Mouse (Mus musculus) MEL (cell line): ENCODE measurements around the gene Rgs12. TPM values are rescaled to one million over a fixed set of nuclear protein-coding genes. Genes with fewer than 3 reads are reported as not detected.

Experiments
- DNase-seq: peaks from one replicate; pipeline ENCODE4 v3.0.0; 2011; ENCODE audit warnings: low read depth, low spot score
- H3K27ac ChIP-seq: 2 replicates; pipeline ENCODE4 v1.5.1; 2012; ENCODE audit warnings: low read depth, mild to moderate bottlenecking, control low read depth, low read length, moderate library complexity; ENCODE audit not compliant: control insufficient read depth
- H3K27me3 ChIP-seq, 2 experiments: fragments of 150-350 bp in 1 of 2; sonication (generic) in 1 of 2; 2 replicates each; pipeline ENCODE4 v1.6.1; 2012; ENCODE audit warnings: low read length in 2 of 2, mild to moderate bottlenecking in 2 of 2, improper control_type of control experiment in 1 of 2, moderate library complexity in 1 of 2; ENCODE audit not compliant: insufficient read depth in 2 of 2, control insufficient read depth in 1 of 2
- H3K36me3 ChIP-seq, 2 experiments: 2 replicates each; pipeline ENCODE4 v1.6.1; 2012 to 2014; ENCODE audit warnings: low read length in 2 of 2, improper control_type of control experiment in 1 of 2, inconsistent platforms in 1 of 2, mild to moderate bottlenecking in 1 of 2; ENCODE audit not compliant: insufficient read depth in 2 of 2, control insufficient read depth in 1 of 2
- H3K4me1 ChIP-seq, 2 experiments: fragments of 150-350 bp in 1 of 2; sonication (generic) in 1 of 2; 2 replicates each; pipeline ENCODE4 v1.6.1; 2012; ENCODE audit warnings: low read length in 2 of 2, improper control_type of control experiment in 1 of 2, mild to moderate bottlenecking in 1 of 2; ENCODE audit not compliant: insufficient read depth in 2 of 2, control insufficient read depth in 1 of 2
- H3K4me3 ChIP-seq, 2 experiments: fragments of 150-350 bp in 1 of 2; sonication (generic) in 1 of 2; 2 replicates each; pipeline ENCODE4 v1.5.1; 2012; ENCODE audit warnings: low read depth in 2 of 2, low read length in 2 of 2, mild to moderate bottlenecking in 2 of 2, moderate library complexity in 2 of 2, control low read depth in 1 of 2, improper control_type of control experiment in 1 of 2; ENCODE audit not compliant: control insufficient read depth in 1 of 2, insufficient read depth in 1 of 2
- H3K79me2 ChIP-seq: 2 replicates; pipeline ENCODE4 v1.6.1; 2012; ENCODE audit warnings: mild to moderate bottlenecking, low read length, moderate library complexity; ENCODE audit not compliant: control insufficient read depth, poor library complexity, insufficient read depth
- H3K9ac ChIP-seq: 2 replicates; pipeline ENCODE4 v1.6.1; 2012; ENCODE audit warnings: low read depth, mild to moderate bottlenecking, control low read depth, low read length, moderate library complexity; ENCODE audit not compliant: control insufficient read depth, poor library complexity, severe bottlenecking
- H3K9me3 ChIP-seq: fragments of 150-350 bp; sonication (generic); replicated peaks from 2 replicates; pipeline ENCODE4 v1.6.1; 2012; ENCODE audit warnings: mild to moderate bottlenecking, low read length, improper control_type of control experiment, moderate library complexity; ENCODE audit not compliant: insufficient read depth
- BHLHE40 ChIP-seq: IDR thresholded peaks from 2 replicates; pipeline ENCODE4 v1.6.1; 2012; ENCODE audit warnings: low read depth, mild to moderate bottlenecking, inconsistent platforms, low read length, improper control_type of control experiment, borderline replicate concordance
- CHD1 ChIP-seq: IDR thresholded peaks from 2 replicates; pipeline ENCODE4 v1.6.1; 2012; ENCODE audit warnings: low read depth, mild to moderate bottlenecking, inconsistent platforms, low read length, improper control_type of control experiment
- CHD2 ChIP-seq: IDR thresholded peaks from 2 replicates; pipeline ENCODE4 v1.6.1; 2011; ENCODE audit warnings: low read length, improper control_type of control experiment
- CTCF ChIP-seq, 3 experiments: IDR thresholded peaks in 2 of 3; conservative IDR thresholded peaks in 1 of 3; 2 replicates each; pipeline ENCODE4 v1.5.1; 2011 to 2012; ENCODE audit warnings: low read length in 3 of 3, low read depth in 2 of 3, mild to moderate bottlenecking in 2 of 3, improper control_type of control experiment in 1 of 3, inconsistent platforms in 1 of 3, mixed read lengths in 1 of 3, moderate library complexity in 1 of 3; ENCODE audit not compliant: control insufficient read depth in 1 of 3, insufficient read depth in 1 of 3, poor library complexity in 1 of 3, severe bottlenecking in 1 of 3
- EP300 ChIP-seq, 2 experiments: IDR thresholded peaks; 2 replicates each; pipeline ENCODE4 v1.6.1; 2011; ENCODE audit warnings: improper control_type of control experiment in 2 of 2, low read length in 2 of 2, low read depth in 1 of 2, mild to moderate bottlenecking in 1 of 2
- ETS1 ChIP-seq: IDR thresholded peaks from 2 replicates; pipeline ENCODE4 v1.6.1; 2012; ENCODE audit warnings: low read depth, mild to moderate bottlenecking, inconsistent platforms, low read length, improper control_type of control experiment, moderate library complexity
- GABPA ChIP-seq: IDR thresholded peaks from 2 replicates; pipeline ENCODE4 v1.6.1; 2012; ENCODE audit warnings: low read depth, mild to moderate bottlenecking, inconsistent platforms, low read length, improper control_type of control experiment, moderate library complexity
- GATA1 ChIP-seq: IDR thresholded peaks from 2 replicates; pipeline ENCODE4 v1.6.1; 2011; ENCODE audit warnings: low read depth, low read length, improper control_type of control experiment
- HCFC1 ChIP-seq: IDR thresholded peaks from 2 replicates; pipeline ENCODE4 v1.6.1; 2012; ENCODE audit warnings: low read depth, mild to moderate bottlenecking, inconsistent platforms, low read length, improper control_type of control experiment, moderate library complexity
- JUND ChIP-seq: IDR thresholded peaks from 2 replicates; pipeline ENCODE4 v1.6.1; 2011; ENCODE audit warnings: low read depth, mild to moderate bottlenecking, improper control_type of control experiment, low read length
- KAT2A ChIP-seq: conservative IDR thresholded peaks from 2 replicates; pipeline ENCODE4 v1.6.1; 2012; ENCODE audit warnings: low read depth, low read length, improper control_type of control experiment, inconsistent platforms
- MAFK ChIP-seq: IDR thresholded peaks from 2 replicates; pipeline ENCODE4 v1.6.1; 2011; ENCODE audit warnings: low read depth, mild to moderate bottlenecking, low read length, improper control_type of control experiment, borderline replicate concordance
- MAX ChIP-seq: IDR thresholded peaks from 2 replicates; pipeline ENCODE4 v1.6.1; 2011; ENCODE audit warnings: low read length, improper control_type of control experiment
- MAZ ChIP-seq: IDR thresholded peaks from 2 replicates; pipeline ENCODE4 v1.6.1; 2012; ENCODE audit warnings: low read depth, mild to moderate bottlenecking, inconsistent platforms, low read length, improper control_type of control experiment
- MEF2A ChIP-seq: IDR thresholded peaks from 2 replicates; pipeline ENCODE4 v1.6.1; 2014; ENCODE audit warnings: low read depth, mild to moderate bottlenecking, inconsistent platforms, low read length, improper control_type of control experiment; ENCODE audit not compliant: poor library complexity, insufficient replicate concordance, severe bottlenecking; ENCODE audit errors: extremely low read depth
- MXI1 ChIP-seq: IDR thresholded peaks from 2 replicates; pipeline ENCODE4 v1.6.1; 2011; ENCODE audit warnings: mild to moderate bottlenecking, low read depth, low read length, improper control_type of control experiment
- MYB ChIP-seq: IDR thresholded peaks from 2 replicates; pipeline ENCODE4 v1.6.1; 2011; ENCODE audit warnings: mild to moderate bottlenecking, low read depth, low read length, improper control_type of control experiment
- MYC ChIP-seq: IDR thresholded peaks from 2 replicates; pipeline ENCODE4 v1.6.1; 2011; ENCODE audit warnings: low read depth, mild to moderate bottlenecking, low read length, improper control_type of control experiment, moderate library complexity
- NELFE ChIP-seq: IDR thresholded peaks from 2 replicates; pipeline ENCODE4 v1.6.1; 2011; ENCODE audit warnings: low read depth, low read length, improper control_type of control experiment
- POLR2AphosphoS5 ChIP-seq: IDR thresholded peaks from 2 replicates; pipeline ENCODE4 v1.6.1; 2012; ENCODE audit warnings: low read depth, borderline replicate concordance, mild to moderate bottlenecking, inconsistent platforms, low read length, moderate library complexity, mixed read lengths
- RAD21 ChIP-seq: IDR thresholded peaks from 2 replicates; pipeline ENCODE4 v1.6.1; 2011; ENCODE audit warnings: mild to moderate bottlenecking, low read depth, low read length, improper control_type of control experiment
- SIN3A ChIP-seq: IDR thresholded peaks from 2 replicates; pipeline ENCODE4 v1.6.1; 2012; ENCODE audit warnings: low read length, improper control_type of control experiment, inconsistent platforms
- TAL1 ChIP-seq: IDR thresholded peaks from 2 replicates; pipeline ENCODE4 v1.6.1; 2012; ENCODE audit warnings: mild to moderate bottlenecking, inconsistent platforms, low read length, moderate library complexity, mixed read lengths
- TBP ChIP-seq: IDR thresholded peaks from 2 replicates; pipeline ENCODE4 v1.8.0; 2011; ENCODE audit warnings: low read depth, low read length, improper control_type of control experiment
- TCF12 ChIP-seq: IDR thresholded peaks from 2 replicates; pipeline ENCODE4 v1.6.1; 2014; ENCODE audit warnings: low read depth, mild to moderate bottlenecking, inconsistent platforms, low read length, improper control_type of control experiment, moderate library complexity
- UBTF ChIP-seq: IDR thresholded peaks from 2 replicates; pipeline ENCODE4 v1.6.1; 2012; ENCODE audit warnings: low read depth, mild to moderate bottlenecking, inconsistent platforms, low read length, improper control_type of control experiment, moderate library complexity, borderline replicate concordance; ENCODE audit not compliant: insufficient read depth
- USF1 ChIP-seq: IDR thresholded peaks from 2 replicates; pipeline ENCODE4 v1.6.1; 2014; ENCODE audit warnings: low read depth, mild to moderate bottlenecking, inconsistent platforms, low read length, improper control_type of control experiment, moderate library complexity
- ZKSCAN1 ChIP-seq: IDR thresholded peaks from 2 replicates; pipeline ENCODE4 v1.6.1; 2012; ENCODE audit warnings: low read depth, mild to moderate bottlenecking, inconsistent platforms, low read length, improper control_type of control experiment, moderate library complexity
- polyA plus RNA-seq, 2 experiments: library from polyadenylated mRNA; stranded (reverse) in 1 of 2; unstranded in 1 of 2; fragments of >175 nt in 1 of 2; fragments of >200 nt in 1 of 2; gene quantifications; 2 replicates each; pipeline versions ENCODE4 v1.2.1 to v1.2.4; 2012; ENCODE audit warnings: low replicate concordance in 2 of 2, low read depth in 1 of 2; ENCODE audit not compliant: insufficient read length in 2 of 2, insufficient read depth in 1 of 2, missing spikeins in 1 of 2
- total RNA-seq: library from RNA; depleted of rRNA; stranded (reverse); fragments of 300-350 nt; gene quantifications from 2 replicates; pipeline ENCODE4 v1.2.3, GENCODE M21; 2012

Gene Rgs12
- total and polyA plus RNA-seq, 3 experiments = 11.9 to 15.4 TPM; not detected in 1

- Histone ChIP-seq H3K4me3 (peak overlapping the region in 1 of 2 experiments; percentile 41; a peak in 2 of 4 replicates), H3K27ac (peak overlapping the region; percentile 58), H3K9me3 (no peaks in the 10 kb centered on the region), H3K4me1 (peaks cover 9 to 14% of the 10 kb centered on the region in 2 experiments), H3K27me3 (no peaks in the 10 kb centered on the region; a peak in 1 of 4 replicates), H3K36me3 (peaks cover 0 to 15% of the 10 kb centered on the region in 2 experiments; a peak in 2 of 4 replicates), H3K9ac (peak overlapping the region; percentile 24; the same call in 1 of the 2 replicates), H3K79me2 (no peaks in the 10 kb centered on the region)
- peak; percentile 80 for DNase-seq
- TF ChIP-seq TCF12 = peak; percentile 72
- peak; percentile 84; the same call in 1 of the 2 replicates for TF ChIP-seq MYC
- peak; percentile 29; the same call in 1 of the 2 replicates for TF ChIP-seq MYB
- TF ChIP-seq ETS1 = peak; percentile 59
- TF ChIP-seq GABPA = no peak
- TF ChIP-seq UBTF = no peak
- peak; percentile 54; the same call in 1 of the 2 replicates for TF ChIP-seq TBP
- peak; percentile 27; the same call in 1 of the 2 replicates for TF ChIP-seq USF1
- TF ChIP-seq MAZ = 0 out of 2 replicates have a peak, but pooled peaks have one; percentile 54
- TF ChIP-seq MAX = peak; percentile 82
- TF ChIP-seq BHLHE40 = peak; percentile 85
- peak; percentile 70 to 81; a peak in 3 of 4 replicates for TF ChIP-seq EP300 (IDR thresholded peaks at IDR 0.05; ENCODE audit: low read depth in 1 of 2, low read length in 2 of 2)
- TF ChIP-seq NELFE = no peak
- no peak for TF ChIP-seq CTCF (IDR thresholded peaks at IDR 0.05 in 2 of 3, conservative IDR thresholded peaks at IDR 0.05 in 1 of 3; ENCODE audit: control insufficient read depth in 1 of 3, insufficient read depth in 1 of 3, low read depth in 2 of 3, low read length in 3 of 3, poor library complexity in 1 of 3, severe bottlenecking in 1 of 3)
- TF ChIP-seq GATA1 = peak; percentile 85
- TF ChIP-seq MEF2A = no peak
- TF ChIP-seq TAL1 = peak; percentile 82
- peak; percentile 79; the same call in 1 of the 2 replicates for TF ChIP-seq MXI1
- no peak for TF ChIP-seq HCFC1
Measured at GRCm38 (mm10) chr5:34943428-34943827, 5.8 kb upstream of the Rgs12 start.

DNA sequence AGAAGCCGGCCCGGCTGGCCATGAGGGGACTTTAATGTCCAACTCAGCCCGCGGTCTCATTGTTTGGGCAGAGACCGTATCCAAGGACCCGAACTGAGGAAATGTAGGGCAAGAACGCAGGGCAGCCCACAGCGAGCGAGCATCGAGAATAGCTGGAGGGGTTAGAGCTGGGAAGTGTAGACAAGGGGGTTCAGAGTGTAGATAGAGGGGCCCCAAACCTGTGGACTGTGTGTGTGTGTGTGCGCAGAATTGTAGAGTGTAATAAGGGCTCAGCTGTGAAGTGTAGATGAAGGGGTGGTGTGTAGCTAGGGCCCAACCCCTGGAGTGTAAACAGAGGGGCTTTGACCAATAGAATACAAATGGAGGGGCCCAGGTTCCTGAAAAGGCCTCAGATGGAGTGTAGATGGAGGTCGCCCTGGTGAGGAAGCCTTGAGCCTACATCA is 545 bp downstream of the Rgs12 start:
- H3K27me3 ChIP-seq = no peaks in the 10 kb centered on the region
- H3K79me2 ChIP-seq = peaks cover 6% of the 10 kb centered on the region
- no peaks in the 10 kb centered on the region for H3K9me3 ChIP-seq
- H3K36me3 ChIP-seq = peaks cover 0 to 4% of the 10 kb centered on the region in 2 experiments; a peak in 2 of 4 replicates
- H3K27ac ChIP-seq = peak overlapping the region; percentile 72
- peak; percentile 83 for DNase-seq
- peak overlapping the region; percentile 84 to 86 for H3K4me3 ChIP-seq
- peaks cover 9 to 14% of the 10 kb centered on the region in 2 experiments for H3K4me1 ChIP-seq
- peak overlapping the region; percentile 92 for H3K9ac ChIP-seq
- TF ChIP-seq CTCF (IDR thresholded peaks at IDR 0.05 in 2 of 3, conservative IDR thresholded peaks at IDR 0.05 in 1 of 3; ENCODE audit: control insufficient read depth in 1 of 3, insufficient read depth in 1 of 3, low read depth in 2 of 3, low read length in 3 of 3, poor library complexity in 1 of 3, severe bottlenecking in 1 of 3) (0 out of 6 replicates have a peak, but pooled peaks of 1 of the 3 experiments have one; percentile 3), MYC (no peak), JUND (no peak), CHD2 (no peak), POLR2AphosphoS5 (no peak), MEF2A (no peak), SIN3A (peak; percentile 69), UBTF (no peak), ZKSCAN1 (no peak), NELFE (no peak), ETS1 (peak; percentile 30; the same call in 1 of the 2 replicates), MAFK (no peak), GABPA (no peak), CHD1 (no peak), KAT2A (no peak), MAX (no peak), EP300 (IDR thresholded peaks at IDR 0.05; ENCODE audit: low read depth in 1 of 2, low read length in 2 of 2) (no peak; a peak in 1 of 4 replicates), RAD21 (no peak), TCF12 (peak; percentile 29; the same call in 1 of the 2 replicates)
